Mouse (Mus musculus) MEL (cell line): ENCODE measurements around the gene Relt. TPM values are rescaled to one million over a fixed set of nuclear protein-coding genes. Genes with fewer than 3 reads are reported as not detected.

Source experiments
- DNase-seq: peaks from one replicate; pipeline ENCODE4 v3.0.0; 2011; ENCODE audit warnings: low read depth, low spot score
- H3K27ac ChIP-seq: 2 replicates; pipeline ENCODE4 v1.5.1; 2012; ENCODE audit warnings: low read depth, mild to moderate bottlenecking, control low read depth, low read length, moderate library complexity; ENCODE audit not compliant: control insufficient read depth
- H3K27me3 ChIP-seq, 2 experiments: fragments of 150-350 bp in 1 of 2; sonication (generic) in 1 of 2; 2 replicates each; pipeline ENCODE4 v1.6.1; 2012; ENCODE audit warnings: low read length in 2 of 2, mild to moderate bottlenecking in 2 of 2, improper control_type of control experiment in 1 of 2, moderate library complexity in 1 of 2; ENCODE audit not compliant: insufficient read depth in 2 of 2, control insufficient read depth in 1 of 2
- H3K36me3 ChIP-seq, 2 experiments: 2 replicates each; pipeline ENCODE4 v1.6.1; 2012 to 2014; ENCODE audit warnings: low read length in 2 of 2, improper control_type of control experiment in 1 of 2, inconsistent platforms in 1 of 2, mild to moderate bottlenecking in 1 of 2; ENCODE audit not compliant: insufficient read depth in 2 of 2, control insufficient read depth in 1 of 2
- H3K4me1 ChIP-seq, 2 experiments: fragments of 150-350 bp in 1 of 2; sonication (generic) in 1 of 2; 2 replicates each; pipeline ENCODE4 v1.6.1; 2012; ENCODE audit warnings: low read length in 2 of 2, improper control_type of control experiment in 1 of 2, mild to moderate bottlenecking in 1 of 2; ENCODE audit not compliant: insufficient read depth in 2 of 2, control insufficient read depth in 1 of 2
- H3K4me3 ChIP-seq, 2 experiments: fragments of 150-350 bp in 1 of 2; sonication (generic) in 1 of 2; 2 replicates each; pipeline ENCODE4 v1.5.1; 2012; ENCODE audit warnings: low read depth in 2 of 2, low read length in 2 of 2, mild to moderate bottlenecking in 2 of 2, moderate library complexity in 2 of 2, control low read depth in 1 of 2, improper control_type of control experiment in 1 of 2; ENCODE audit not compliant: control insufficient read depth in 1 of 2, insufficient read depth in 1 of 2
- H3K79me2 ChIP-seq: 2 replicates; pipeline ENCODE4 v1.6.1; 2012; ENCODE audit warnings: mild to moderate bottlenecking, low read length, moderate library complexity; ENCODE audit not compliant: control insufficient read depth, poor library complexity, insufficient read depth
- H3K9ac ChIP-seq: 2 replicates; pipeline ENCODE4 v1.6.1; 2012; ENCODE audit warnings: low read depth, mild to moderate bottlenecking, control low read depth, low read length, moderate library complexity; ENCODE audit not compliant: control insufficient read depth, poor library complexity, severe bottlenecking
- H3K9me3 ChIP-seq: fragments of 150-350 bp; sonication (generic); replicated peaks from 2 replicates; pipeline ENCODE4 v1.6.1; 2012; ENCODE audit warnings: mild to moderate bottlenecking, low read length, improper control_type of control experiment, moderate library complexity; ENCODE audit not compliant: insufficient read depth
- CHD1 ChIP-seq: IDR thresholded peaks from 2 replicates; pipeline ENCODE4 v1.6.1; 2012; ENCODE audit warnings: low read depth, mild to moderate bottlenecking, inconsistent platforms, low read length, improper control_type of control experiment
- CHD2 ChIP-seq: IDR thresholded peaks from 2 replicates; pipeline ENCODE4 v1.6.1; 2011; ENCODE audit warnings: low read length, improper control_type of control experiment
- CTCF ChIP-seq, 3 experiments: IDR thresholded peaks in 2 of 3; conservative IDR thresholded peaks in 1 of 3; 2 replicates each; pipeline ENCODE4 v1.5.1; 2011 to 2012; ENCODE audit warnings: low read length in 3 of 3, low read depth in 2 of 3, mild to moderate bottlenecking in 2 of 3, improper control_type of control experiment in 1 of 3, inconsistent platforms in 1 of 3, mixed read lengths in 1 of 3, moderate library complexity in 1 of 3; ENCODE audit not compliant: control insufficient read depth in 1 of 3, insufficient read depth in 1 of 3, poor library complexity in 1 of 3, severe bottlenecking in 1 of 3
- ELF1 ChIP-seq: IDR thresholded peaks from 2 replicates; pipeline ENCODE4 v1.6.1; 2014; ENCODE audit warnings: low read depth, mild to moderate bottlenecking, inconsistent platforms, low read length, improper control_type of control experiment, moderate library complexity
- EP300 ChIP-seq, 2 experiments: IDR thresholded peaks; 2 replicates each; pipeline ENCODE4 v1.6.1; 2011; ENCODE audit warnings: improper control_type of control experiment in 2 of 2, low read length in 2 of 2, low read depth in 1 of 2, mild to moderate bottlenecking in 1 of 2
- HCFC1 ChIP-seq: IDR thresholded peaks from 2 replicates; pipeline ENCODE4 v1.6.1; 2012; ENCODE audit warnings: low read depth, mild to moderate bottlenecking, inconsistent platforms, low read length, improper control_type of control experiment, moderate library complexity
- MAFK ChIP-seq: IDR thresholded peaks from 2 replicates; pipeline ENCODE4 v1.6.1; 2011; ENCODE audit warnings: low read depth, mild to moderate bottlenecking, low read length, improper control_type of control experiment, borderline replicate concordance
- MAX ChIP-seq: IDR thresholded peaks from 2 replicates; pipeline ENCODE4 v1.6.1; 2011; ENCODE audit warnings: low read length, improper control_type of control experiment
- MAZ ChIP-seq: IDR thresholded peaks from 2 replicates; pipeline ENCODE4 v1.6.1; 2012; ENCODE audit warnings: low read depth, mild to moderate bottlenecking, inconsistent platforms, low read length, improper control_type of control experiment
- MEF2A ChIP-seq: IDR thresholded peaks from 2 replicates; pipeline ENCODE4 v1.6.1; 2014; ENCODE audit warnings: low read depth, mild to moderate bottlenecking, inconsistent platforms, low read length, improper control_type of control experiment; ENCODE audit not compliant: poor library complexity, insufficient replicate concordance, severe bottlenecking; ENCODE audit errors: extremely low read depth
- NELFE ChIP-seq: IDR thresholded peaks from 2 replicates; pipeline ENCODE4 v1.6.1; 2011; ENCODE audit warnings: low read depth, low read length, improper control_type of control experiment
- NRF1 ChIP-seq: IDR thresholded peaks from 2 replicates; pipeline ENCODE4 v1.6.1; 2014; ENCODE audit warnings: low read depth, mild to moderate bottlenecking, inconsistent platforms, low read length, improper control_type of control experiment, moderate library complexity; ENCODE audit not compliant: poor library complexity, insufficient read depth, severe bottlenecking
- POLR2AphosphoS2 ChIP-seq: IDR thresholded peaks from 2 replicates; pipeline ENCODE4 v1.6.1; 2011; ENCODE audit warnings: low read length, improper control_type of control experiment
- POLR2AphosphoS5 ChIP-seq: IDR thresholded peaks from 2 replicates; pipeline ENCODE4 v1.6.1; 2012; ENCODE audit warnings: low read depth, borderline replicate concordance, mild to moderate bottlenecking, inconsistent platforms, low read length, moderate library complexity, mixed read lengths
- SIN3A ChIP-seq: IDR thresholded peaks from 2 replicates; pipeline ENCODE4 v1.6.1; 2012; ENCODE audit warnings: low read length, improper control_type of control experiment, inconsistent platforms
- TAL1 ChIP-seq: IDR thresholded peaks from 2 replicates; pipeline ENCODE4 v1.6.1; 2012; ENCODE audit warnings: mild to moderate bottlenecking, inconsistent platforms, low read length, moderate library complexity, mixed read lengths
- USF2 ChIP-seq, 2 experiments: IDR thresholded peaks; 2 replicates each; pipeline ENCODE4 v1.6.1; 2011 to 2012; ENCODE audit warnings: improper control_type of control experiment in 2 of 2, low read length in 2 of 2, borderline replicate concordance in 1 of 2, inconsistent platforms in 1 of 2, low read depth in 1 of 2, mild to moderate bottlenecking in 1 of 2; ENCODE audit not compliant: insufficient read depth in 1 of 2
- ZC3H11A ChIP-seq: IDR thresholded peaks from 2 replicates; pipeline ENCODE4 v1.6.1; 2012; ENCODE audit warnings: low read depth, mild to moderate bottlenecking, inconsistent platforms, low read length, improper control_type of control experiment
- ZKSCAN1 ChIP-seq: IDR thresholded peaks from 2 replicates; pipeline ENCODE4 v1.6.1; 2012; ENCODE audit warnings: low read depth, mild to moderate bottlenecking, inconsistent platforms, low read length, improper control_type of control experiment, moderate library complexity
- polyA plus RNA-seq, 2 experiments: library from polyadenylated mRNA; stranded (reverse) in 1 of 2; unstranded in 1 of 2; fragments of >175 nt in 1 of 2; fragments of >200 nt in 1 of 2; gene quantifications; 2 replicates each; pipeline versions ENCODE4 v1.2.1 to v1.2.4; 2012; ENCODE audit warnings: low replicate concordance in 2 of 2, low read depth in 1 of 2; ENCODE audit not compliant: insufficient read length in 2 of 2, insufficient read depth in 1 of 2, missing spikeins in 1 of 2
- total RNA-seq: library from RNA; depleted of rRNA; stranded (reverse); fragments of 300-350 nt; gene quantifications from 2 replicates; pipeline ENCODE4 v1.2.3, GENCODE M21; 2012

Relt gene
- total and polyA plus RNA-seq, 3 experiments, result 29.6 to 37.1 TPM; not detected in 1

GRCm38 (mm10) chr7:100894057-100894832 is 31.0 kb upstream of the Relt start:
- no peak overlapping the region for H3K4me3 ChIP-seq
- no peak for DNase-seq
- no peaks in the 10 kb centered on the region for H3K36me3 ChIP-seq
- no peaks in the 10 kb centered on the region for H3K9me3 ChIP-seq
- H3K4me1 ChIP-seq, result no peaks in the 10 kb centered on the region
- TF ChIP-seq SIN3A, result no peak
- TF ChIP-seq TAL1, result no peak
- no peak for TF ChIP-seq MAX
- TF ChIP-seq USF2 (IDR thresholded peaks at IDR 0.05; ENCODE audit: borderline replicate concordance in 1 of 2, insufficient read depth in 1 of 2, low read depth in 1 of 2, low read length in 2 of 2), result no peak
- TF ChIP-seq POLR2AphosphoS5, result no peak
- TF ChIP-seq CTCF (IDR thresholded peaks at IDR 0.05 in 2 of 3, conservative IDR thresholded peaks at IDR 0.05 in 1 of 3; ENCODE audit: control insufficient read depth in 1 of 3, insufficient read depth in 1 of 3, low read depth in 2 of 3, low read length in 3 of 3, poor library complexity in 1 of 3, severe bottlenecking in 1 of 3), result no peak
- no peak for TF ChIP-seq EP300 (IDR thresholded peaks at IDR 0.05; ENCODE audit: low read depth in 1 of 2, low read length in 2 of 2)
- no peak for TF ChIP-seq ELF1
- no peak for TF ChIP-seq POLR2AphosphoS2
- no peak for TF ChIP-seq NRF1
- TF ChIP-seq MAFK, result no peak
- no peak for TF ChIP-seq ZKSCAN1
- no peak for TF ChIP-seq ZC3H11A
- no peak for TF ChIP-seq MEF2A
- no peak for TF ChIP-seq NELFE
- TF ChIP-seq HCFC1, result no peak
- H3K79me2 ChIP-seq, result no peaks in the 10 kb centered on the region
- no peak overlapping the region for H3K27ac ChIP-seq
- H3K27me3 ChIP-seq, result no peaks in the 10 kb centered on the region
- H3K9ac ChIP-seq, result no peak overlapping the region

- Histone ChIP-seq H3K36me3 (no peaks in the 10 kb centered on the region), H3K4me1 (no peaks in the 10 kb centered on the region), H3K27me3 (no peaks in the 10 kb centered on the region), H3K27ac (no peak overlapping the region), H3K9ac (no peak overlapping the region), H3K4me3 (no peak overlapping the region), H3K79me2 (no peaks in the 10 kb centered on the region), H3K9me3 (no peaks in the 10 kb centered on the region)
- no peak for DNase-seq
- TF ChIP-seq MAX (no peak), MAZ (no peak), CHD1 (no peak), CHD2 (no peak)
Observed at GRCm38 (mm10) chr7:100893249-100894056, 30.2 kb upstream of the Relt start.
